Mouse (Mus musculus) gastrocnemius, postnatal 25 days (tissue): Measurements from ENCODE around the gene Serac1. TPM values are rescaled to one million over a fixed set of nuclear protein-coding genes. Genes with fewer than 3 reads are reported as not detected.

Source experiments
- DNase-seq: peaks from one replicate; pipeline ENCODE4 v3.0.0; 2022
- total RNA-seq, 2 experiments: library from RNA; stranded (reverse); gene quantifications; 1 replicate in 1 of 2; 2 replicates in 1 of 2; pipeline ENCODE4 v1.2.3; 2021

Gene Serac1
- total RNA-seq, 2 experiments from 2014 or later = 5.2 to 5.4 TPM

DNA sequence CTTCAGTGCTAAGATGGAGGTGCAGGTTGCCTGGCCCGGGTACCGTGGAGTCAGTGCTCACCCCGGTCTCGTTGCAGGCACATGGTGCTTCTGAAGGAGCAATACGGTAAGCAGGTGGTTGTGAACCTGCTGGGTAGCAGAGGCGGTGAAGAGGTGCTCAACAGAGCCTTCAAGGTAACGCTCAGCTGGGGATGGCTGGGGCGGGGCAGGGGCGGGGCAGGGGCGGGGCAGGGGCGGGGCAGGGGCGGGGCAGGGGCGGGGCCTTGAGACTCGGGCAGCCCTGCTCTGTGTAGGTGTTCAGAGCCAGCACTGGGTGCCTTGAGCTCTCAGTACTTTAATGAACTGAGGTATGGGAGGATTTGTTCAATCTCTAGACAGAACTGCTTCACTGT, 74.3 kb downstream of the Serac1 start:
- DNase-seq = no peak

DNA sequence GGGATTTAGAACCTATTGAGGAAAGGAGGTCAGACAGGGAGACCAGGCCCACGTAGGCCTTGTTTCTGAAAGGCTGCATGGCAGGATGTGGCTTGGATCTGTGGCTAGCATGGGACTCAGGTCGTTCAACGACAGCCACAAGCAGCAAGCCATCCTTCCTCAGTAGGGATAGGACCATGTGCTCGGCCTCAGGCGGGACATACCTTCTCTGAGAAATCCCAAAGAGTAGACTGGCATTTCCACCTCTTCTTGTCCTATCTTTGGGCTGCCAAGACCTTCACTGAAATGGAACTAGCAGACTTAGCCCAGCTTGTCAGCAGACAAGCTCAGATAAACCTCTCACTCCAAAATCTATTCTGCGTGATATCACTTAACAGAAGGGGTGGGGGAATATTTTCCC, 75.9 kb downstream of the Serac1 start:
- no peak for DNase-seq

DNA sequence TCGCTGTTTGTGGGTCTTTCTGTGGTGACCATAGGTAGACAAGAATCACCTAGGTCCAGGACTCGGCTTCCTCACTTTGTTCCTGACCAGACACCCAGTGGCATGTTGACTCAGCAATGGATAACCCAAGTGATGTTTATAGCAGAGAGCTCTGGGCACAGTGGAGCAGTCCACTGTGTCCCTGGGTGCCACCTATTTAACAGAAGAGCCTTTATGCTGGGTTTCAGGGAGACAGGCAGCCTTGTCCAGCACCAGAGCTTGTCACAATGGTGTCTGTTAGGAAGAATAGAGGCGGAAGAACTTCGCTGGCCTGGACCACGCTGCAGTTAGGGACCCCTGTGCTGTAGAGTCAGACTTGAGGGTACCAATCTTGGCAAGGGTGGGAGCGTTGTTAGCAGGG, 77.0 kb downstream of the Serac1 start:
- no peak for DNase-seq

DNA sequence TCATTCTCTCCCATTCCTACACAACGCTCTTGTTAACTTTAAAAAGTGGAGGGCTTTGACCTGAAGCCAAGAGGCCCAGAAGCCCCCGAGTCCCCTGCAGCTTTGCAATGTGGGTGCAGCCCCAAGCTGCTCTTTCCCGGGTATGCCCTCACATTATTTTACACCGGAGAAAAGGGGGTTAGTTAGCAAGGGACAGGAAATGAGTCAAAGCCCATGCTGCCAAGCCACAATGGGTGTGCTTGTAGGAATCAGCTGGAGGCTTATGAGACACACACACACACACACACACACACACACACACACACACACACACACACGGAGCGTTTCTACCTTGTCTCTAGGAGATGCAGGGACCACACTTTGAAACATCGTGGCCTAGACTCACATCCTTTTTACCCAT, 77.7 kb downstream of the Serac1 start:
- no peak for DNase-seq

DNA sequence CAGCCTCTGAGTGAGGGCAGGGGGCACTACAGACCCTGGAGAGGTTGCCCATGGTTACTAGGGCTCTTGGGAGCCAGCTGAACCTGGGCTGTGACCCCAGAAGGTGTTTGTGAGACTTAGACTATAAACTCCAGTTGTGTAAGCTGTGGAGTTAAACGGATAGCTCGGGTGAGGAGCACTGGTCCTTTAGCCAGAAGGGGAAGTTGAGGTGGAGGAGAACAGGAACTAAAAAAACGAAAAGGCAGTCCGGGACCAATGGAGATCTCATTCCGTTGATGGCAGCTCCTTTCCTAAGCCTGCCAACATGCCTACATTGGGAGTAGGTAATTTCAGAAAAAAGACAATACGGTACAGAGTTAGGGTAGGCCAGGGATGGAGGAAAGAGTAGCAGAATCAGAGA, 78.2 kb downstream of the Serac1 start:
- no peak for DNase-seq

DNA sequence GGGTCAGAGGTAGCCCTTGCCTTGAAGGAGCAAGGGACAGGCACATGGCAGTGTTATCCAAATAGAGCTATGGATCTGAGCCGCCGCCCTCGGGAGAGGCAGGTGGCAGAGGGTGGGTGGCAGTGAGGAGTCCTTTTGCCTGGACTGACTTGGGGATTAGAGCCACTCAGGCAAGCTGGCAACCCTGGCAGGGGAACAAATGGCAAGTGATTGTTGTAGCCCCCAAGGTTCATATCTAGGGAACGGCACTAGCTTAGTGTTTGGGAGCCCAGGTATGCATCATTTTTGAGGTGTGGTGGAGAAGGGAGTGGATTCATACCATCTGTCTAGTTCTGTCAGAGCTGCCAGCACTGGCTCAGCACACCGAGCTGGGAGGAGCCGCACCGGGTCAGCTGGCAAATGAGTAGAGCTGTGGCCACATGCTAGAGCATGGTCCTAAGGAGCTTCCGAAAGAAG, 78.6 kb downstream of the Serac1 start:
- peak; percentile 55 for DNase-seq

DNA sequence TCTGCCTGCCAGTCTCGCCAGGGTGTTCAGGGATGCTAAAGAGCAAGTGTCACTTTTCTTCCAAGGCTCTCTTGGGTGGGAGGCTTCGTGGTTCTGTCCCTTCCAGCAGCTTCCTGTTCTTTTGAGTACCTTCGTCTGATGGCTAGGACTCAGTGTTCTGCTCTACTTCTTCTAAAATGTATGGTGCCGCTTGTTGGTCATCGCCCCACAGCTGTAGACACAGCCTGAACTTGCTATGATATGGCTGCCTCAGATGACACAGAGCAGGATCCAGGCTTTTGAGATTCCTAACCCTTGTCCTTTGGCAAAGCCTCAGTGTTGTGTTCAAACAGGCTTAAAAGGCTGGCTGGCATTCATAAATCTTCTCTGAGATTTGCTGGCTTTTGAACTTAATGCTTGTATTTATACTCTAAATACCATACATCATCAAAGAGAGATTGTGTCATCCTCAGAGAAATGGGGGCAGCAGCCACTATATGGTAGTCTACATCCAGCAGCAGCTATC, 80.5 kb downstream of the Serac1 start:
- DNase-seq = no peak

DNA sequence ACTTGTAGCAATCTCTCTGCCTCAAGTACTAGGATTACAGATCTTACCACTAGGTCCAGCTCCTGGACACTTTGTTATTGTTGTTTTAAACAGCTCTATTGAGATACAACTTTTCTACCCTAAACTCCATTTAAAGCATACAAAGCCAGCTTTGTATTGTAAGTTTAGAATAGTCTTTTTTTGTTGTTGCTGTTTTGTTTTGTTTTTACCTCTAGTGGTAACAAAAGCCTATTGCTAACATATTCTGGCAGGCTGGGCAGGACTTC, 81.4 kb downstream of the Serac1 start:
- DNase-seq = no peak

DNA sequence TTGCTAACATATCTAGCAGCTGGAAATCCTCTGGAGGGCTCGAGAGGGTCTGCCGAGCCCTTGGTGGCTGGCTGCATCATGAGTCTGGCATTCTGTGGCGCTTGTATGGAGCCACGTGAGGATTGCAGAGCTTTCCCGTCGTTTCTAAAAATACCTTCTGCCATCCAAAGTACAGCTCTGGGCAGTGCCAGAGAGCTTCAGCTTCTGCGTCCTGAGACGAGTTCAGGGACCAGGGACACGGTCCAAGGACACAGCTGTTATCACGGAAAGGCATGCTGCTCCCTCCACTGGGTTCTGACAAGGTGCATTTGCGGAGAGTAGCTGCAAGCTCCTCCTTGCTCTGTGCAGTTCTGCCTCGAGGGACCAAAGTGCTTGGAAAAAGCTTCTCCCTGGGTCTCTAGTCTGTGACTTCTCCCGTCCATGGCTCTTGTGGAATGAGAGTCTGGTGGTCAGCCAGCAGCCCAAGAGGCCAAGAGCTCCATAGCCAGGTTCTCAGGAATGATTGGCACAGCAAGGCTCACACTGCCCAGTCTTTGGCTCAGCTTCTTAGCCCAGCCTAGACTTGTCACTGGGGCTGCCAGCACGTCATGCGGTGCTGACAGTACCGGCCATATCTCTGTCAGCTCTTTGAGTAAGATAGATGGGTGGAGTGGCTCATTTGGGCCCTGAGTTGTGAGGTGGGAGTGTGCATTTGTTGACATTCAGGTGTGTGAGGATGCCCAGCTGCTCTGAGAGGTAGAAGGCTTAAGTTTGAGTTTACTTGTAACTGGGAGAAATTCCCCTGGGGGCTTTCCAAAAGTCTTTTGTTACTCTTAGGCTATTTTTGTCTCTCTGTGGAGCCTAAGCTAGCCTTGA, 81.9 kb downstream of the Serac1 start:
- DNase-seq = peak; percentile 86

DNA sequence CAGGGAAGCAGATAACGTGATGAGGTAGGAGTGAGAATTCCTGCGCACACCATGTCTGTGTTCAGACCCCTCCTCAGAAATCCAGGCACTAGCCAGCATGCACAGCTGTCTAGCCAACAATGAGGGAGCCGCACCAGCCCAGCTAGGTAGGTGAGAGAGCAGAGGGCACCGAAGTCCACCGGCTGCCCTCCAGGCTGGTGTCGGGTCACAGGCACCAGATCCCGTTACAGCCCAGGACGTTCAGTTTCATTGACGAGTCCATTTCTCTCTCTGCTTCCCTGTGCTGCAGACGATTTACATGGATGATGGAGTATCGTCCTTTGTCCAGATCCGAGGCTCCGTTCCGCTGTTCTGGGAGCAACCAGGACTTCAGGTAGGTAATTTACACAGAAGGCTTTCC, 83.0 kb downstream of the Serac1 start:
- DNase-seq = peak; percentile 68

DNA sequence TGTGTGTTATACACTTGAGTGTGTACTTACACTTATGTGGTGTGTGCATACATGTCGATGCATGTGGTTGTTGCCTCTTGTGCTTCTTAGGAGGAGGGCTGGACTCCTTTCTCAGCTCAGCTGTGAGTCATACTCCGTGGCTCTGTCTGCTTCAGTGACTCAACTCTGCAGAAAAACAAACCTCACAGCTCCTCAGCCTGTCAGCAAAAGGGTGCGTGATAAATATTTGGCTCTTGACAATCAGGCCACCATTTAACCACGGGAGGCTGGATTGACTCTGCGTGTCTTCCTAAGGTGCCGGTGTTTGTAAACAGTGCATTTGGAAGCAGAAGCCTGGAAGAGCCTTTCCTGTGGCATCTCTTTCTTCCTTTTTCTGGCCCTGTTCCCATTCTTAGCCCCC, 84.9 kb downstream of the Serac1 start:
- DNase-seq = no peak

DNA sequence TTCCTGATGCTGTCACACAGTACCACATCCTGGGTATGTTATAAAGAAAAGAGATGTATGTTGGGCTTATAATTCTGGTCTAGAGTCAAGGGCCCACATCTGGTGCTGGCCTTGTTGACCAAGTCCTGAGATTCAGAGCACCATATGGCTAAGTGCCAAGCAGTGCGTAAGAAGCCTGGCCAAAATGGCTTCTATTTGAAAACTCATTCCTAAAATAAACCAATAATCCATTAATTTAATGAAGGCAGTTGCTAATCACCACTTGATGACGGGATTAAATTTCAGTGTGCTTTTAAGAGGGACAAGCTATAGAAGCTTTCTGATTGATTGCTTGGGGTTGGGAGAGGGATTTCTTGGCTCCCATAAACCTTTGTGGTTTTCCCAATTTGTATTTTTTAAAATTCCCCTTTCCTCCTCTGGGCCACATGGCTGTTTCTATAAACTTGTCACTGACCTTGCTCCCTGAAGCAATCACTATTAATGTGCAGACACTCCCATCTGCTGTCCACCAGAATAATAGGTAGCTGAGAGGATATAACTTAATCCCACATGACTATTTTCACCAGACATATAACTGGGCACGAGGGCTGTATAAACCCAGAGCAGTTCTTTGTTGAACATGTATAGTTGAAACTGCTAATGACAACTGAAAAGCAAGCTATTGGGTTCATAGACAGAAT, 85.8 kb downstream of the Serac1 start:
- DNase-seq = no peak

DNA sequence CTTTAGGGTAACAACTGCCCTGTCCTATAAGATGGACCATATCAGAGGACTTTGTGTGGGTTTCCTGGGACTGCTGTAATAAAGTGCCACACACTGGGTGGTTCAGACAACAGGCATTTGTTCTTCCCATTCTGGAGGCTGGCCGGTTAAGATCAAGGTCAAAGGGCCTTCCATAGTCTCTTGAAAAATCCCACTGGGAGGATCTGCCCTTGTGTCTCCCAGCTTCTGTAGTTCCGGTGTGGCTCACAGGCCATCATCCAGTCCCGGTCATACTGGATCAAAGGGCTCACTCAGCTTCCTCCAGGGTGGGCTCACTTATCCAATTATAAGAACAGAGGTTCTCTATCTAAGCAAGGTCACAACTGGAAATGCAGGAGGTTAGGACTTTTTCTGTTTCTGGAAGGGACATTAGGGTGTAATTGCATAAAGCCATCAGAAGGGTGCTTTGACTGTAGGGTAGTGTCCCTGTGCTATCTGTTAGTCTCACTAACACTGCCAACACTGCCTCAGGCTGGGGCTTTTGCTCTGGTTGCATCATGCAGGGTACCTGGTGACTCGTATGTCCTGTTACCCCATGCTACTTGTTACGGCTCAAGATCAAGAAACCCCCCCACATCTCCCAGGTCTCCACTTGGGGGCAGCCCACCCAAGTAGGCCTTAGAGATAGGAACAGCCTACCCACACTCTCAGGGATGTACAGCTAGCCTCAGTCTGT, 86.5 kb downstream of the Serac1 start:
- DNase-seq = no peak

Other genes with a start within 250 kb of the Serac1 start
- gene Snx9, start 238.4 kb downstream of the Serac1 start, total RNA-seq = 10 to 100 TPM; 21.5 to 22.4 TPM
- gene Synj2, start 138.5 kb downstream of the Serac1 start, total RNA-seq = 10 to 100 TPM; 35.8 to 48.7 TPM
- gene Gtf2h5, start within 50 bp of the Serac1 start, total RNA-seq = 10 to 100 TPM; 45.1 to 49.0 TPM
- gene Tulp4, start 26.7 kb upstream of the Serac1 start, total RNA-seq = 100 to 1,000 TPM in 1 of 2 experiments, 10 to 100 TPM in 1; 95.2 to 117 TPM
- gene Tmem181a, start 177.1 kb upstream of the Serac1 start, total RNA-seq = 1 to 10 TPM; 4.2 to 5.6 TPM
- gene Dynlt1a, start 237.8 kb upstream of the Serac1 start, total RNA-seq = 1 to 10 TPM; 2.3 to 2.4 TPM